Mouse (Mus musculus) forebrain, embryonic 15.5 days (tissue): ENCODE measurements around the gene Dpm1. TPM values are rescaled to one million over a fixed set of nuclear protein-coding genes. Genes with fewer than 3 reads are reported as not detected.

Experiments used
- ATAC-seq: fragments of 200-750 bp; cut with Nextera tagmentation; replicated peaks from 2 replicates; pipeline ENCODE4 v1.8.0; 2017; ENCODE audit warnings: mild to moderate bottlenecking, moderate TSS enrichment, moderate library complexity
- H3K27ac ChIP-seq: fragments of 300-500 bp; sonication (generic); replicated peaks from 2 replicates; pipeline ENCODE4 v1.5.1; 2015; ENCODE audit warnings: mild to moderate bottlenecking, inconsistent platforms
- H3K27me3 ChIP-seq: fragments of 300-500 bp; sonication (generic); 2 replicates; pipeline ENCODE4 v1.6.1; 2015; ENCODE audit warnings: inconsistent platforms
- H3K36me3 ChIP-seq: fragments of 300-500 bp; sonication (generic); 2 replicates; pipeline ENCODE4 v1.6.1; 2015; ENCODE audit warnings: mild to moderate bottlenecking, inconsistent platforms
- H3K4me1 ChIP-seq: fragments of 300-500 bp; sonication (generic); 2 replicates; pipeline ENCODE4 v1.6.1; 2015; ENCODE audit warnings: inconsistent platforms
- H3K4me2 ChIP-seq: fragments of 300-500 bp; sonication (generic); replicated peaks from 2 replicates; pipeline ENCODE4 v1.6.1; 2015; ENCODE audit warnings: mild to moderate bottlenecking, inconsistent platforms
- H3K4me3 ChIP-seq: fragments of 300-500 bp; sonication (generic); 2 replicates; pipeline ENCODE4 v1.5.1; 2015; ENCODE audit warnings: mild to moderate bottlenecking, inconsistent platforms
- H3K9ac ChIP-seq: fragments of 300-500 bp; sonication (generic); replicated peaks from 2 replicates; pipeline ENCODE4 v1.6.1; 2015; ENCODE audit warnings: mild to moderate bottlenecking, inconsistent platforms
- H3K9me3 ChIP-seq: fragments of 300-500 bp; sonication (generic); 2 replicates; pipeline ENCODE4 v1.6.1; 2016; ENCODE audit warnings: inconsistent platforms
- WGBS: fragments of 180-500 bp; shearing (Covaris S2); methylation state at CpG from one replicate; pipeline ENCODE4 v1.1.7; 2015; ENCODE audit warnings: mixed read lengths; 5-methylcytosine and 5-hydroxymethylcytosine counted together
- polyA plus RNA-seq: library from polyadenylated mRNA; unstranded; fragments of >200 nt; fragmentation: Nextera tagmentation; extraction: Ambion mirVana; gene quantifications from 2 replicates; pipeline ENCODE4 v1.2.1, GENCODE M21; 2015

Dpm1 gene
- 63.2 and 74.5 TPM in 2 replicates for polyA plus RNA-seq

DNA sequence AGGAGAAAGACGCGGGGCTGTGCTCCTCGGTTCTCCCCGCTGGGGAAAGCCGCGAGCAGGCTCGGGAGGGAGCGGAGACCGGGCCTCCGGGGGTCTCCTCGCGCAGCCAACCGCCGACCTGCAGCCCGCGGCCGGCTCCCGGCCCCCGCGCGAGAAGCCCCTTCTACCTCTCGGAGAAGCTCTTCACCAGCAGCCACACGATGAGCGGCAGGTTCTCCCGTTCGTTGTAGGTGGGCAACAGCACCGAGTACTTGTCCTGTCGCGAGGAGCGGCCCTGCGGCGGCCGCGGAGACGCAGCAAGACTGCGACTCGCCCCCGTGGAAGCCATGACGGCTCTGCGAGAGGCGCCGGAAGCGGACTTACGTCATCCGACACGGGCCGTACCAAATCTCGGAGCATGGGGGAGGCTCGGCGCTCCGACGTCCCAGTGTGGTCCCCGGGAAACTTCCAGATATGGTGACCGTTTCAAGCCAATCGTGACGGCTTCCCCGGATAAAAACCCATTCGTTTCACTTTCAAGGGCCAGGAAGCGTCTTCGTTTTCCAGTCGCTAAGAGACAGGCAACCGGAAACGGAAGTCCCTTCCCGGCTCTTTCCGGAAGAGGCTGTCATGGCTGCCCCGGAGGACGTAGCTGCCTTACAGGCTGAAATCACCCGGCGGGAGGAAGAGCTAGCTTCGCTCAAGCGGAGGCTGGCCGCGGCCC lies at the start of gene Dpm1, which contains the start of the genes Gm20716 and Mocs3:
Gene Dpm1 (minus strand): TSS at position 566 of the 703 bp plus-strand sequence.
Gene Gm20716 (minus strand): TSS at position 339 of the 703 bp plus-strand sequence.
Gene Mocs3 (plus strand): TSS at position 597 of the 703 bp plus-strand sequence.
- Histone ChIP-seq H3K4me3 (peak within 1 kb of the TSS; percentile 59), H3K9ac (peak within 1 kb of the TSS; percentile 69), H3K9me3 (no peaks in the 10 kb centered on the region), H3K36me3 (peaks cover 28% of the 10 kb centered on the region), H3K27me3 (no peaks in the 10 kb centered on the region), H3K4me1 (peaks cover 37% of the 10 kb centered on the region), H3K27ac (peak within 1 kb of the TSS; percentile 94), H3K4me2 (peak within 1 kb of the TSS; percentile 97)
- ATAC-seq, result peak; percentile 91
- under 1% methylated on average over 73 of the region's 73 CpGs for WGBS

DNA sequence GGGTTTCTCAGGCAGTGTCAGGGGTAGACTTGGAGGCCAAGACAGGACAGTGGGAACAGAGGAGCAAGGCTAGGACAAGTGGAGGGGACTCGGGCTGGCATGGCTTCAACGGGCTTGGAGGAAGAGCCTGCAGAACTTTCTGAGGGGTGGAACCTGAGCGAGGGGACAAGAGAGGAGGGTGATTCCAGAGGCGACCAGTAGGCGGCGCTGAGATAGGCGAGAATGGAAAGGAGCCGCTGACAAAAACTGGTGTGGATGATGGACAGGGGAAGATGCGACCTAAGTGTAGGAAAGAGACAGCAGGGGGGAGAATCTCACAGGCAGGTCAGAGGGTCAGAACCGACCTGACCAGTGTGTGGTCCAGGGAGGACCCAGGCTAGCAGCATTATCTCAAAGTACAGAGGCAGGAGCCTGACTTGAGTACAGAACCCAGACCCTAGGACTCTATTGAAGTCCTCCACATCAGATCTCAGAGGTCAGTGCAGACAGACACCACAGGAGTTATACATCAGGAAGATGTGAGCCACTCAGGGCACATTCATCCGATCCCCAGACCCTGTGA lies 44.1 kb upstream of the Dpm1 start:
- ATAC-seq, result no peak
- Histone ChIP-seq H3K36me3 (no peaks in the 10 kb centered on the region), H3K4me2 (no peak overlapping the region), H3K27me3 (peaks cover 9% of the 10 kb centered on the region; the same call in 1 of the 2 replicates), H3K27ac (no peak overlapping the region), H3K4me3 (no peak overlapping the region), H3K9ac (no peak overlapping the region), H3K9me3 (no peaks in the 10 kb centered on the region), H3K4me1 (peaks cover 33% of the 10 kb centered on the region)
- WGBS, result 12% methylated on average over 11 of the region's 11 CpGs

DNA sequence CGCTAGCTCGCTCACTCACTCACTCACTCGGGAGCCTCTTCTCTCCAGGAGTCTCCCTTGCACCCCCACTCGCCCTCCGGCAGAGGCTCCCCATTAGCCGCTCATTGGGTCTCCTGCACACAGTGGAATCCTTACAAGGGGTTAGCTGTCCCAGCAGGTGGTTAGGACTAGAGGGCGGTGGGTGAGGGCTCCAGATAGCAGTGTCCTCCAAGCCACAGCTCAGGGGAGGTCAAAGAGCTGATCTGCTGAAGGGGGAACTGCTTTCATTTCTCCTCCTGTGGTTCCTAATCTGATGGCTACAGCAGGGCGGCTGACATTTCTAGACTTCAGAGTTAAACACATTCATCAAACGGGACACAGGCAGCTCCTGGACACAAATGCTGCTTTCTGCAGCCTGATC lies 43.0 kb upstream of the Dpm1 start:
- no peak overlapping the region for H3K9ac ChIP-seq
- 51% methylated on average over 9 of the region's 9 CpGs for WGBS
- no peaks in the 10 kb centered on the region for H3K9me3 ChIP-seq
- no peak overlapping the region for H3K4me2 ChIP-seq
- peaks cover 26% of the 10 kb centered on the region for H3K4me1 ChIP-seq
- no peak overlapping the region for H3K4me3 ChIP-seq
- no peak overlapping the region for H3K27ac ChIP-seq
- H3K27me3 ChIP-seq, result 0 out of 2 replicates have a peak, but pooled peaks cover 3% of the 10 kb centered on the region
- H3K36me3 ChIP-seq, result 0 out of 2 replicates have a peak, but pooled peaks cover 2% of the 10 kb centered on the region
- no peak for ATAC-seq

DNA sequence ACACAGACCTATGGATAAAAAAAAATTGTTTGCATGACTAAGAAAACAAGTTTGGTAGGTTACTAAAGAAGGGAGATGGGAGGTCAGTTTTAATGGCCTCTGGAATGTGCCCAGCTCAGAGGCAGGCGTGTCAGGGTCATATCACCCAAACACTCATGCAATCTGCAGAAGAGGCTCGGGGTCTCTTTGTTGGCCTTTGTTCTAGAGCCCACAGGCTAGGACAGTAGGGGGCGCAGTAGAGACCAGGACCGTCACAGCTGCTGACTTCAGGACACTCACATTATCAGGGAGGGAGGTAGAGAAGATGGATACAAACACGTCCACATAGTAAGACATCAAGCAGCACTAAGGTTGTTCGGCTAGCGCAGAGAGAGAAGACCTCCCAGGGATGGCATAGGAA lies 37.6 kb upstream of the Dpm1 start:
- Histone ChIP-seq H3K36me3 (0 out of 2 replicates have a peak, but pooled peaks cover 4% of the 10 kb centered on the region), H3K4me2 (no peak overlapping the region), H3K4me3 (no peak overlapping the region), H3K4me1 (no peaks in the 10 kb centered on the region), H3K27me3 (no peaks in the 10 kb centered on the region), H3K9ac (no peak overlapping the region), H3K9me3 (no peaks in the 10 kb centered on the region), H3K27ac (no peak overlapping the region)
- ATAC-seq, result no peak
- WGBS, result 44% methylated on average over 7 of the region's 7 CpGs

DNA sequence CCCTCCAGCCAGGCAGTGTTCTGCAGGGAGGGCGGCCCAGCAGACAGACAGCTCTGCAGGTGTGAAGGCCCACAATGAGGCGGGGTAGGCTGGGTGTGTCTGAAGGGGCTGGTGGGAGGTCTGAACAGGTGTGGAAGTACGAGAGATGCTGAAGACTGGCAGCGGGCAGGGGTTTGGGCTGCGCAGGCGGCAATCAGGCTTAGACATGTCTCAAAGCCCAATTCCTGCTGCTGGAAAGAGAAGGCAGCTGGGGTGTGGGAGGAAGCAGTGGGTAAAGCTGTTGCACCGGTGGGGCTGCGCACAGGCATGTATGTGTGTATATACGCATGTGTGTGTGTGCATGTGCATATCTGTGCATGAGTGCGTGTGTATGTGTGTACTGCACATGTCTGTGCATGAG lies 30.5 kb upstream of the Dpm1 start:
- ATAC-seq, result no peak
- WGBS, result 92% methylated on average over 10 of the region's 10 CpGs
- no peaks in the 10 kb centered on the region for H3K27me3 ChIP-seq

DNA sequence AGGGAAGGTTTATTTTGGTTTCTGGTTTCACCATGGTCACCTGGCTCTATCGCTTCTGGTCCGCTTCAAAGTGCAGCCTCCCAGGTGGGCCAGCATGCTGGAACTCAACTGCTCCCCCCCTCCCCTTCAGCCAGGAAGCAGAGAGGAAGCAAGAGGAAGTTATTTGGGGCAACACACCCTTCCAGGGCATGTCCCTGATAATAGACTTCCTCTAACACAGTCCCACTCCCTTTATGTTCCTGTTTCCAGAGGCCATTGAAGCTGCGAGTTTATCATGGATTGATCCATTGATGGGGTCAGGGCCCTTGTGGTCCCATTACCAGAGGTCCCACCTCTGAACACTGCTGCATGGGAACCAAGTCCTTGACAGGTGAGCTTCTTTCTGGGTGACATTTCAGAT lies 29.7 kb upstream of the Dpm1 start:
- no peak for ATAC-seq
- Histone ChIP-seq H3K9ac (no peak overlapping the region), H3K4me3 (no peak overlapping the region), H3K27me3 (no peaks in the 10 kb centered on the region), H3K9me3 (no peaks in the 10 kb centered on the region), H3K36me3 (no peaks in the 10 kb centered on the region), H3K27ac (no peak overlapping the region), H3K4me2 (no peak overlapping the region), H3K4me1 (no peaks in the 10 kb centered on the region)
- WGBS, result 91% methylated on average over 3 of the region's 3 CpGs

More for the DNA sequence above, 30.5 kb upstream of the Dpm1 start:
- Histone ChIP-seq H3K9ac (no peak overlapping the region), H3K27ac (no peak overlapping the region), H3K4me3 (no peak overlapping the region), H3K4me2 (no peak overlapping the region), H3K9me3 (no peaks in the 10 kb centered on the region), H3K4me1 (no peaks in the 10 kb centered on the region), H3K36me3 (no peaks in the 10 kb centered on the region)

DNA sequence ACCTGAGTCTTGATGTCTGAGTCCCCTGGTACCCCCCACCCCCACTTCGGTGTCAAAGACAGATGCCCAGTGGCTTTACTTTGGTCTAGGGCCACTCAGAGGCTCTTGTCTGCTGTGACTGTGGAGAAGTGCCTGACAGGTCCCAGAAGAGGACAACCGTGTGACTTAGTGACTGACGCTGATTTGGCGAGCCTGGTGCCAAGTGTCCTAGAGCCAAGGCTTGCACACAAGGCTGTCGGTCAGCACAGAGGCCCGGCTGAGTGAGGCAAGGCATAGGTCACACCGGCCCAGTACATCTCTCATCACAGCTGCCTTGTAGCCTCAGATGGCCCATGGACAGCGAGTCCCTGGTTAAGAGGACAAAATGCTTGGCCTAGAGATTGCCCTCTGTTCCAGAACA lies 28.7 kb upstream of the Dpm1 start:
- Histone ChIP-seq H3K4me1 (peaks cover 8% of the 10 kb centered on the region; the same call in 1 of the 2 replicates), H3K4me3 (no peak overlapping the region), H3K27ac (no peak overlapping the region), H3K4me2 (no peak overlapping the region), H3K9me3 (no peaks in the 10 kb centered on the region), H3K27me3 (no peaks in the 10 kb centered on the region), H3K36me3 (no peaks in the 10 kb centered on the region), H3K9ac (no peak overlapping the region)
- no peak for ATAC-seq
- 89% methylated on average over 8 of the region's 8 CpGs for WGBS

DNA sequence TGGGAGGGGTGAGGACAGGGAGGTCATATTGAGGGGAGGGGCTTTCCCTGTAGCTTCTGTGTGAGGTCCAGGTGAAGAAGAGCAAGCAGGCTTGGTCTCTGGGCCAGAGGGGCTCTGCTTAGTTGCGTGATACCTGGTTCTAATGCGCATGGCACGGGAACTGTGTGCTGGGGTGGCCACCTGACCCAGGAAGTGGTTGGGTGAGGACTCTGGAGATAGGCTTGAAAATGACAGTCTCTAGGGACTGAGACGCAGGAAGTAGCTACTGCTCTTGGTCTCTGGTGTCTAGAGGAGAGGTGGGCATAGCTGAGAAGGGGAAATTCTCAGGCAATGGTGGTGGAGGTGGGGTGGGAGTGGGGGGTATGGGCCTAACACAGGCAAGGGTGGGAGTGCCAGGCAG lies 26.8 kb upstream of the Dpm1 start:
- Histone ChIP-seq H3K27ac (no peak overlapping the region), H3K9ac (no peak overlapping the region), H3K36me3 (no peaks in the 10 kb centered on the region)

DNA sequence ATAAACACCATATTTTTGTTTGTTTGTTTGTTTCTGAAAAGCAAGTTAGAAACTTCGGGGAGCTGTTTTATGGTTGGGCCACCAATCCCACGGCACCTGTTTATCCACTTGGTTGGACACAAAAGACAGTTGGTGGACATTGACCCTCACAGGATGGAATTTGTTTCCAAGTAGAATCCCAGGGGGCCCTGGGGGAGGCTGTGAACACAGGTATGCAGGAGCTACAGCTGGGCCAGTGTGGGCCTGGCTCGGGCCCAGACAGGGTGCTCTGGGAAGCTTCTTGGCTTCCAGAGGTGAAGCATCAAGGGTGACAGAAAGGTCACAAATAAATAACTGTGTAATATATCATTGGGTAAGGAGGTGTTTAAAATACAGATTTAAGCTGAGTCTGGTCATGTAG lies 26.1 kb upstream of the Dpm1 start:
- H3K27me3 ChIP-seq, result no peaks in the 10 kb centered on the region
- 80% methylated on average over 3 of the region's 3 CpGs for WGBS
- ATAC-seq, result no peak
- H3K4me2 ChIP-seq, result no peak overlapping the region
- H3K27ac ChIP-seq, result no peak overlapping the region
- no peaks in the 10 kb centered on the region for H3K36me3 ChIP-seq
- H3K4me1 ChIP-seq, result peaks cover 22% of the 10 kb centered on the region
- no peak overlapping the region for H3K4me3 ChIP-seq
- H3K9ac ChIP-seq, result no peak overlapping the region
- H3K9me3 ChIP-seq, result no peaks in the 10 kb centered on the region

More for the DNA sequence above, 26.8 kb upstream of the Dpm1 start:
- no peak for ATAC-seq
- H3K4me2 ChIP-seq, result no peak overlapping the region
- 90% methylated on average over 4 of the region's 4 CpGs for WGBS
- peaks cover 18% of the 10 kb centered on the region for H3K4me1 ChIP-seq
- no peak overlapping the region for H3K4me3 ChIP-seq
- H3K27me3 ChIP-seq, result no peaks in the 10 kb centered on the region
- H3K9me3 ChIP-seq, result no peaks in the 10 kb centered on the region

DNA sequence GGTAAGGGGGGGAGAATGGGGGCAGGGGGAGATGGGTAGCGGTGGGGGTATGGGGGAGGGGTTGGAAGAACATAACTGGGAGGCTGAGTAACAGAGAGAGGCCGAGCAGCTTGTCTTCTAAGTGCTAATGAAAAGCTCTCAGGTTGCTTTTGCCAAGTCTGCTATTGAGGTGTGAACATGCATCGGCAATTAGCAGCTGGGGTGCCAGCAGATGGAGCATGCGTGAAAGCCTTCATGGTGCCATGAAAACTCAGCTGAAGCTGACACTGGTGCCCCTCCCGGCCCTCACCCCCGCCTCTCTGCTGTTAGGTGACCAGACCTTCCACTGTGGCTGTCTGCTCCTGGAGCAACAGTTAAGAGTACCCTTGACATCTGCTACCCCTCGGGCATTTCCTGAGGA lies 23.4 kb upstream of the Dpm1 start:
- Histone ChIP-seq H3K4me2 (no peak overlapping the region), H3K4me1 (peaks cover 25% of the 10 kb centered on the region), H3K9ac (no peak overlapping the region), H3K27me3 (no peaks in the 10 kb centered on the region), H3K4me3 (no peak overlapping the region), H3K27ac (peak overlapping the region; percentile 72), H3K36me3 (no peaks in the 10 kb centered on the region), H3K9me3 (no peaks in the 10 kb centered on the region)
- ATAC-seq, result peak; percentile 71
- 28% methylated on average over 7 of the region's 7 CpGs for WGBS

DNA sequence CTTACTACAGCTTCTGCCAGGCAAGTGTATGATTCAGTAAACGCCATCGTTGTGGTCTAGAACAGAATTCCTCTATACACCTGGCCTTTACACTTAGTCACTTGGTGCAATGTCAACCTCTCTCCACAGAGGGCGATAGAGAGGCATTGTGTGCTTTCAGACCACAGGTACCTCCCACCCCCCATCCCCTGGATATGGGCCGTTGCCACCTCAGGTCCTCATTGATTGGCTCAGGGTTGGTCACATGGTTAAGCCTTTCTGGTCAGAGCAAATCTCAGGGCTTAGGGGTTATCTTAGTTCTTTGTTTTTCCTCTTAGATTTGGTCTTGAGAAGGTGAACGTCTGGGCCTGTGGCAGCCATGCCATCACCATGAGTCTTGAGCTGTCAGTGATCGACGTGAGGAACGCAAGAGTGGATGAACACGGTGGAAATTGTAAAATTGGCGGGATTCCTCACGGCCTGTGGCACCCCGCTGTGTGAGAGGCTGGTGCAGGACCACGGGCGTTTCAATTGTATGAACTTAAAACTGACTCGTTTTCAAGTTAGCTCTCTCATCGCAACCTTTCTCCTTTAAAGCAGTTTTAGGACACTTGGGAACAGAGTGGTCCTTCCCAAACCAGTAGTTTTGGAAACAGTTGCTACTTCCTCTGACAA lies 22.4 kb upstream of the Dpm1 start:
- H3K4me2 ChIP-seq, result no peak overlapping the region
- no peak overlapping the region for H3K9ac ChIP-seq
- WGBS, result 16% methylated on average over 16 of the region's 16 CpGs
- H3K36me3 ChIP-seq, result no peaks in the 10 kb centered on the region
- H3K4me1 ChIP-seq, result peaks cover 31% of the 10 kb centered on the region
- peak overlapping the region; percentile 68 for H3K27ac ChIP-seq
- no peak for ATAC-seq
- H3K27me3 ChIP-seq, result no peaks in the 10 kb centered on the region
- no peaks in the 10 kb centered on the region for H3K9me3 ChIP-seq
- no peak overlapping the region for H3K4me3 ChIP-seq

DNA sequence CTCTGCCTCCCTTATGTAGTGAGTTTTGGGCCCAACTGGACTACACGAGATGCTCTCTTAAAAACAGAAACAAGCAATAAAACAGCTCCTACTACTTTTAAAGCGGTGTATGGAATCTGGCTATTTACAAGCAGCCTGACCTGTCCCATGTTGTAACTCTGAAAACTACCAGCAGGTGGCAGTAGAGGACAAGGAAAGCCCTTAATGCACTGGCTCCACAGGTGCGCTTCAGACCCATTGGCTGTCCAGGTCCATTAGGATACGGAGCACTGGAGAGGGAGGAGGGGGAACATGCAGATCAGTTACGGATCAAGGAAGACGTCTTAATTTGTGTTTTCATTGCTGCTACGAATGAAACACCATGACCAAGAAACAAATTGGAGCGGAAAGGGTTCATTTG lies 19.9 kb upstream of the Dpm1 start:
- Histone ChIP-seq H3K4me2 (no peak overlapping the region), H3K27ac (0 out of 2 replicates have a peak overlapping the region, but pooled peaks have one; percentile 87), H3K9ac (no peak overlapping the region), H3K4me3 (no peak overlapping the region), H3K27me3 (no peaks in the 10 kb centered on the region), H3K9me3 (no peaks in the 10 kb centered on the region), H3K4me1 (peaks cover 34% of the 10 kb centered on the region), H3K36me3 (no peaks in the 10 kb centered on the region)
- ATAC-seq, result no peak
- 15% methylated on average over 8 of the region's 8 CpGs for WGBS
